Mouse (Mus musculus): Measurements from ENCODE around the gene Tinf2. TPM values are rescaled to one million over a fixed set of nuclear protein-coding genes. Genes with fewer than 3 reads are reported as not detected.

The Tinf2 gene
- polyA plus RNA-seq, 1 experiment = not detected

DNA sequence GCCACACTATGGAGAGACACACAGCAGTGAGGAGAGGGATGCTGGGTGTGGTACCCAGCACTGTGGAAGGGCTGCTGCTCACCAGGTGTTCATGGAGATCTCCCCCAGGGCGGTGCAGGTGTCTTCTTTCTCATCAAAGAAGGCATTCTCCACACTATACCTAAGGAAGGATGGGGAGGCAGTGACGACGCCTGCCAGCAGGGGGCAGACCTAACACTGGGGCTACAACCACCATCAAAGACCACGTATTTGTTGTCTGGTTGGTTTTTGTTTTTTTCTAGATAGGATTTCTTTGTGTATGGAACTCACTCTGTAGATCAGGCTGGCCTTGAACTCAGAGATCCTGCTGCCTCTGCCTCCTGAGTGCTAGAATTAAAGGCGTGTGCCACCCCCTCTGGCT, 52.3 kb downstream of the Tinf2 start:
- H3K27ac ChIP-seq (ENCODE audit: insufficient read depth, low read depth, low read length) = no peak overlapping the region
- 46% methylated on average over 5 of the region's 5 CpGs for WGBS
- TF ChIP-seq POLR2A (IDR thresholded peaks at IDR 0.05; ENCODE audit: insufficient read depth, low read depth, low read length) (no peak), CTCF (IDR thresholded peaks at IDR 0.05; ENCODE audit: insufficient read depth, low read depth, low read length) (no peak)
- no peak overlapping the region for H3K4me3 ChIP-seq (ENCODE audit: insufficient read depth, low read depth, low read length)
- peaks cover 4% of the 10 kb centered on the region; the same call in 1 of the 2 replicates for H3K4me1 ChIP-seq (ENCODE audit: control insufficient read depth, insufficient read depth, low read length)

DNA sequence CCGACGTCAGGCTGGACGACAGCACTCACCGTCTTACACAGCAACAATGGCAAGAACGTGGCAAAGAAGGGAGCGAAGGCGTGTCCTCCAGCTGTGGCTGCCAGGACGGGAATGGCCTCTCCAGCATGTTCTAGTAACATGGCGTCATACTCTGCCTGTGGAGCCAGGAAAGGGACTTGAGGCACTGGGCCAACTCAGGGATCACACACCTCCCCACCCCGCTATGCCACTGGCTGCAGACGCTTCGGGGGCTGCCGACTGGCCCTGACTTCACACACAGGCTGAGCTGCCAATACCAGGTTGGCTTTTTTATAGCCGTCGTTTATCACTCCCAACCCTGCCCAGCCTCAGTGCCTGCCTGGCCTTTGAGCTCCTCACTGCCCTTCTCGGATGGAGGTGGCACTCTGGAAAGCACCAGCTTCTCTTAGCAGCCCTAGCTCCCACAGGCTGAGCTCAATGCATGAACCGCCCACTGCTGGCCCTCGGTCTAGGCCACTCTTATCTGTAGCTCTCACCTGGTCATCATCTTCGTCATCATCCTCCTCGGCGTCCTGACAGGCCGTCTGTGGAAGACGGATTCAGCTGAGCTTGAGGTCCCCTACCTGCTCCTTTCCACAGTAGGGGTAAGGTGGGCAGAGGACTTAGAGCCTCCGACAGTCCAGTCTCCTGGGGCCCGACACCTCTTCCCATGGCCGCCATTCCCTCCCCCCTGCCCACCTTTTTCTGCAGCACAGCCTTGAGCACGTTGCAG, 53.4 kb downstream of the Tinf2 start:
- no peaks in the 10 kb centered on the region for H3K4me1 ChIP-seq (ENCODE audit: control insufficient read depth, insufficient read depth, low read length)
- WGBS = 91% methylated on average over 27 of the region's 27 CpGs
- no peak for TF ChIP-seq POLR2A (IDR thresholded peaks at IDR 0.05; ENCODE audit: insufficient read depth, low read depth, low read length)
- no peak for TF ChIP-seq CTCF (IDR thresholded peaks at IDR 0.05; ENCODE audit: insufficient read depth, low read depth, low read length)
- H3K4me3 ChIP-seq (ENCODE audit: insufficient read depth, low read depth, low read length) = no peak overlapping the region
- H3K27ac ChIP-seq (ENCODE audit: insufficient read depth, low read depth, low read length) = no peak overlapping the region

Other genes starting within 250 kb of the Tinf2 start
- gene Dhrs4, start 203.1 kb downstream of the Tinf2 start, polyA plus RNA-seq (2012; ENCODE audit: insufficient read depth, insufficient read length, low replicate concordance, missing spikeins) = not detected in 2 replicates
- not detected in 2 replicates for gene Carmil3, start 191.2 kb downstream of the Tinf2 start, polyA plus RNA-seq (2012; ENCODE audit: insufficient read depth, insufficient read length, low replicate concordance, missing spikeins)
- gene Cpne6, start 171.4 kb downstream of the Tinf2 start, polyA plus RNA-seq (2012; ENCODE audit: insufficient read depth, insufficient read length, low replicate concordance, missing spikeins) = 357 TPM in 1 of 2 replicates, not detected in the other
- gene Nrl, start 156.8 kb downstream of the Tinf2 start, polyA plus RNA-seq (2012; ENCODE audit: insufficient read depth, insufficient read length, low replicate concordance, missing spikeins) = not detected in 2 replicates
- gene Pck2, start 141.6 kb downstream of the Tinf2 start, polyA plus RNA-seq (2012; ENCODE audit: insufficient read depth, insufficient read length, low replicate concordance, missing spikeins) = not detected in 2 replicates
- gene Dcaf11, start 121.8 kb downstream of the Tinf2 start, polyA plus RNA-seq (2012; ENCODE audit: insufficient read depth, insufficient read length, low replicate concordance, missing spikeins) = not detected in 2 replicates
- gene A730061H03Rik, start 121.4 kb downstream of the Tinf2 start, polyA plus RNA-seq (2012; ENCODE audit: insufficient read depth, insufficient read length, low replicate concordance, missing spikeins) = not detected in 2 replicates
- gene Fitm1, start 106.2 kb downstream of the Tinf2 start, polyA plus RNA-seq (2012; ENCODE audit: insufficient read depth, insufficient read length, low replicate concordance, missing spikeins) = not detected in 2 replicates
- gene Psme1, start 103.7 kb downstream of the Tinf2 start, polyA plus RNA-seq (2012; ENCODE audit: insufficient read depth, insufficient read length, low replicate concordance, missing spikeins) = not detected in 2 replicates
- gene Emc9, start 96.5 kb downstream of the Tinf2 start, polyA plus RNA-seq (2012; ENCODE audit: insufficient read depth, insufficient read length, low replicate concordance, missing spikeins) = not detected in 2 replicates
- gene Psme2, start 90.7 kb downstream of the Tinf2 start, polyA plus RNA-seq (2012; ENCODE audit: insufficient read depth, insufficient read length, low replicate concordance, missing spikeins) = not detected in 2 replicates
- gene Rnf31, start 90.1 kb downstream of the Tinf2 start, polyA plus RNA-seq (2012; ENCODE audit: insufficient read depth, insufficient read length, low replicate concordance, missing spikeins) = not detected in 2 replicates
- not detected in 2 replicates for gene Irf9, start 78.2 kb downstream of the Tinf2 start, polyA plus RNA-seq (2012; ENCODE audit: insufficient read depth, insufficient read length, low replicate concordance, missing spikeins)
- gene Rec8, start 63.8 kb downstream of the Tinf2 start, polyA plus RNA-seq (2012; ENCODE audit: insufficient read depth, insufficient read length, low replicate concordance, missing spikeins) = not detected in 2 replicates
- not detected in 2 replicates for gene Ipo4, start 45.9 kb downstream of the Tinf2 start, polyA plus RNA-seq (2012; ENCODE audit: insufficient read depth, insufficient read length, low replicate concordance, missing spikeins)
- not detected in 2 replicates for gene Gm49378, start 43.9 kb downstream of the Tinf2 start, polyA plus RNA-seq (2012; ENCODE audit: insufficient read depth, insufficient read length, low replicate concordance, missing spikeins)
- not detected in 2 replicates for gene Tm9sf1, start 38.0 kb downstream of the Tinf2 start, polyA plus RNA-seq (2012; ENCODE audit: insufficient read depth, insufficient read length, low replicate concordance, missing spikeins)
- not detected in 2 replicates for gene Tssk4, start 31.6 kb downstream of the Tinf2 start, polyA plus RNA-seq (2012; ENCODE audit: insufficient read depth, insufficient read length, low replicate concordance, missing spikeins)
- gene Mdp1, start 21.3 kb downstream of the Tinf2 start, polyA plus RNA-seq (2012; ENCODE audit: insufficient read depth, insufficient read length, low replicate concordance, missing spikeins) = not detected in 2 replicates
- not detected in 2 replicates for gene Gmpr2, start 9.9 kb downstream of the Tinf2 start, polyA plus RNA-seq (2012; ENCODE audit: insufficient read depth, insufficient read length, low replicate concordance, missing spikeins)
- not detected in 2 replicates for gene Nedd8, start 9.7 kb downstream of the Tinf2 start, polyA plus RNA-seq (2012; ENCODE audit: insufficient read depth, insufficient read length, low replicate concordance, missing spikeins)
- not detected in 2 replicates for gene Tgm1, start 32.1 kb upstream of the Tinf2 start, polyA plus RNA-seq (2012; ENCODE audit: insufficient read depth, insufficient read length, low replicate concordance, missing spikeins)
- gene Rabggta, start 40.4 kb upstream of the Tinf2 start, polyA plus RNA-seq (2012; ENCODE audit: insufficient read depth, insufficient read length, low replicate concordance, missing spikeins) = not detected in 2 replicates
- gene Dhrs1, start 63.9 kb upstream of the Tinf2 start, polyA plus RNA-seq (2012; ENCODE audit: insufficient read depth, insufficient read length, low replicate concordance, missing spikeins) = not detected in 2 replicates
- gene Nop9, start 63.9 kb upstream of the Tinf2 start, polyA plus RNA-seq (2012; ENCODE audit: insufficient read depth, insufficient read length, low replicate concordance, missing spikeins) = not detected in 2 replicates
- not detected in 2 replicates for gene Cideb, start 76.6 kb upstream of the Tinf2 start, polyA plus RNA-seq (2012; ENCODE audit: insufficient read depth, insufficient read length, low replicate concordance, missing spikeins)
- not detected in 2 replicates for gene Ltb4r2, start 79.6 kb upstream of the Tinf2 start, polyA plus RNA-seq (2012; ENCODE audit: insufficient read depth, insufficient read length, low replicate concordance, missing spikeins)
- gene Ltb4r1, start 84.1 kb upstream of the Tinf2 start, polyA plus RNA-seq (2012; ENCODE audit: insufficient read depth, insufficient read length, low replicate concordance, missing spikeins) = not detected in 2 replicates
- not detected in 2 replicates for gene Adcy4, start 102.3 kb upstream of the Tinf2 start, polyA plus RNA-seq (2012; ENCODE audit: insufficient read depth, insufficient read length, low replicate concordance, missing spikeins)
- not detected in 2 replicates for gene Ripk3, start 107.0 kb upstream of the Tinf2 start, polyA plus RNA-seq (2012; ENCODE audit: insufficient read depth, insufficient read length, low replicate concordance, missing spikeins)
- gene Nfatc4, start 141.3 kb upstream of the Tinf2 start, polyA plus RNA-seq (2012; ENCODE audit: insufficient read depth, insufficient read length, low replicate concordance, missing spikeins) = not detected in 2 replicates
- not detected in 2 replicates for gene Nynrin, start 172.2 kb upstream of the Tinf2 start, polyA plus RNA-seq (2012; ENCODE audit: insufficient read depth, insufficient read length, low replicate concordance, missing spikeins)
- not detected in 2 replicates for gene Cbln3, start 202.6 kb upstream of the Tinf2 start, polyA plus RNA-seq (2012; ENCODE audit: insufficient read depth, insufficient read length, low replicate concordance, missing spikeins)
- not detected in 2 replicates for gene Khnyn, start 203.1 kb upstream of the Tinf2 start, polyA plus RNA-seq (2012; ENCODE audit: insufficient read depth, insufficient read length, low replicate concordance, missing spikeins)
- gene Sdr39u1, start 218.5 kb upstream of the Tinf2 start, polyA plus RNA-seq (2012; ENCODE audit: insufficient read depth, insufficient read length, low replicate concordance, missing spikeins) = not detected in 2 replicates

All from olfactory bulb, adult 2 months (tissue).